ENCODE assay signal across 18 mouse cellular contexts in the genomic region with DNA sequence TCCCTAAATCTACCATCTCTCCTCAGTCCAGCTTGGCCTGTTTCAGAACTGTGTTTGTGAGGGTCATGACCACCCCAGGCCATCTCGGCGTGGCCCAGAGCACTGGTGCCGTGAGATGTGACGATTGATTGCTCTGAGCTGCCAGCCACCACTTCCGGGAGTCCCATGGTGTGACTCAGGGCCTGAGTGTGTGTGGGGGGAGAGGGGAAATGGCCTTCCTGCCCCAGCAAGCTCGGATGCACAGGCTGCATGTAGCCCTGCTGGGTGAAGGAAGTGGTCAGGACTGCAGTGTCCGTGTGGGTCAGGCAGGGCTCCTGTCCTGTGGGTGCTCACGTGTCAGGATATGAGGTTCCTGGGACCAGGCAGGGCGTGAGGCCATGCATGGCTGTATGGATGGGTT. TPM values are rescaled to one million over a fixed set of nuclear protein-coding genes. Genes with fewer than 3 reads are reported as not detected.
A peak's percentile ranks its signal among the peaks of the same experiment; 100 is the strongest.
DNase-seq lines count a peak whose midpoint lies in the region; ATAC-seq lines count a peak whose summit lies in the region.
"Had no signal": no experiment of that assay in that cellular context is flagged by ENCODE, and none has a peak within 500 bp of the region (broad histone marks: within the 10 kb centered on the region; RNA-seq: fewer than 3 reads in every experiment).

No protein-coding gene starts in this region.

- H3K9me3 ChIP-seq in forebrain, embryonic 10.5 days: no peaks in the 10 kb centered on the region
- H3K9me3 ChIP-seq: heart, embryonic 12.5 days; hindbrain, embryonic 10.5 days had no signal

- H3K27me3 ChIP-seq in forebrain, embryonic 10.5 days (ENCODE audit: poor library complexity, severe bottlenecking): peaks cover 30% of the 10 kb centered on the region

- WGBS in forebrain, embryonic 10.5 days: 80% methylated on average over 9 of the region's 9 CpGs

- peak; percentile 93 for DNase-seq in 416B (ENCODE audit: low read depth)
- no peak for DNase-seq in ovary, postnatal 36 days (ENCODE audit: low spot score)
- no peak for DNase-seq in forebrain, embryonic 10.5 days (ENCODE audit: extremely low spot score, low spot score)
- DNase-seq in right cerebral cortex, postnatal 36 days (ENCODE audit: low spot score in 2 of 2): no peak
- DNase-seq: cerebellum, adult 8-10 months; forebrain, postnatal 0 days; gastrocnemius, postnatal 25 days; kidney, postnatal 36 days; left cerebral cortex, postnatal 4 days; lung, adult 18-20 months had no signal

- peak; percentile 58 for ATAC-seq in CD4-positive, CD25-positive, alpha-beta regulatory T cell, adult 4 months
- ATAC-seq in hematopoietic stem cell, adult 5-6 weeks (replicated peaks in 1 of 2; ENCODE audit: insufficient read depth in 1 of 2, low FRiP score in 2 of 2, low TSS enrichment in 1 of 2, low read depth in 1 of 2, poor library complexity in 2 of 2, severe bottlenecking in 2 of 2): peak; percentile 74 to 83
- ATAC-seq in monocyte, adult 5-6 weeks (replicated peaks; ENCODE audit: insufficient number of reproducible peaks, low FRiP score, low TSS enrichment, poor library complexity, severe bottlenecking): peak; percentile 69
- ATAC-seq: forebrain, postnatal 0 days; intestine, postnatal 0 days had no signal

- H3K36me3 ChIP-seq in forebrain, embryonic 10.5 days (replicated peaks): no peaks in the 10 kb centered on the region
- H3K36me3 ChIP-seq: heart, embryonic 12.5 days; hindbrain, embryonic 10.5 days had no signal

- H3K4me3 ChIP-seq in forebrain, embryonic 10.5 days: no peak overlapping the region
- H3K4me3 ChIP-seq: erythroblast, embryonic 14.5 days; heart, embryonic 12.5 days; hindbrain, embryonic 10.5 days had no signal

- H3K27ac ChIP-seq in forebrain, embryonic 10.5 days: no peak overlapping the region
- H3K27ac ChIP-seq: hindbrain, embryonic 10.5 days had no signal

- peaks cover 41% of the 10 kb centered on the region for H3K4me1 ChIP-seq in forebrain, embryonic 10.5 days

RNA-seq across cellular contexts. Expression of a gene that starts 23.7 kb away (rescaled TPM):
- under 1 TPM in 1 of 2 experiments, not detected in 1; 0.40 TPM for polyA plus RNA-seq in CD4-positive, CD25-positive, alpha-beta regulatory T cell, adult 4 months (2017; shearing (Covaris generic))
- total RNA-seq in hematopoietic stem cell, adult 5-6 weeks (2017): 0.20 TPM in 1 of 2 replicates, not detected in the other
- total RNA-seq in monocyte, adult 5-6 weeks (2017): 0.10 to 0.39 TPM in 2 of 3 replicates, not detected in the other
- 0.09 and 0.31 TPM in 2 replicates for polyA plus RNA-seq in forebrain, embryonic 10.5 days (2016; fragmentation: Nextera tagmentation; extraction: Ambion mirVana)

RNA-seq across cellular contexts. Expression of a gene that starts 36.6 kb away (rescaled TPM):
- polyA plus RNA-seq in CD4-positive, CD25-positive, alpha-beta regulatory T cell, adult 4 months (2017; shearing (Covaris generic)): 1,000 to 10,000 TPM in 1 of 2 experiments, 100 to 1,000 TPM in 1; 772 to 1,018 TPM
- 2,451 and 4,877 TPM in 2 replicates for total RNA-seq in hematopoietic stem cell, adult 5-6 weeks (2017)
- total RNA-seq in monocyte, adult 5-6 weeks (2017): 1,335 to 1,418 TPM (median 1,365 TPM) in 3 replicates
- polyA plus RNA-seq in forebrain, embryonic 10.5 days (2016; fragmentation: Nextera tagmentation; extraction: Ambion mirVana): 363 and 368 TPM in 2 replicates

RNA-seq across cellular contexts. Expression of a gene that starts 43.4 kb away (rescaled TPM):
- not detected for polyA plus RNA-seq in CD4-positive, CD25-positive, alpha-beta regulatory T cell, adult 4 months (2017; shearing (Covaris generic))
- 0.35 TPM in 1 of 2 replicates, not detected in the other for total RNA-seq in hematopoietic stem cell, adult 5-6 weeks (2017)
- not detected in 3 replicates for total RNA-seq in monocyte, adult 5-6 weeks (2017)
- 0.92 and 1.3 TPM in 2 replicates for polyA plus RNA-seq in forebrain, embryonic 10.5 days (2016; fragmentation: Nextera tagmentation; extraction: Ambion mirVana)
- total RNA-seq: gastrocnemius, postnatal 25 days; MEL had no signal
